Mouse (Mus musculus): Measurements from ENCODE around the gene Olfr394. TPM values are rescaled to one million over a fixed set of nuclear protein-coding genes. Genes with fewer than 3 reads are reported as not detected.
"Not testable (repeated sequence)": the region's sequence is repeated elsewhere in the genome, so short reads cannot be mapped to it uniquely, and the experiment has no call there.

Gene Olfr394
- not detected in 2 replicates for total RNA-seq (2014; rRNA removed)
- polyA plus RNA-seq (2015; fragmentation: Nextera tagmentation; extraction: Ambion mirVana): not detected in 2 replicates

DNA sequence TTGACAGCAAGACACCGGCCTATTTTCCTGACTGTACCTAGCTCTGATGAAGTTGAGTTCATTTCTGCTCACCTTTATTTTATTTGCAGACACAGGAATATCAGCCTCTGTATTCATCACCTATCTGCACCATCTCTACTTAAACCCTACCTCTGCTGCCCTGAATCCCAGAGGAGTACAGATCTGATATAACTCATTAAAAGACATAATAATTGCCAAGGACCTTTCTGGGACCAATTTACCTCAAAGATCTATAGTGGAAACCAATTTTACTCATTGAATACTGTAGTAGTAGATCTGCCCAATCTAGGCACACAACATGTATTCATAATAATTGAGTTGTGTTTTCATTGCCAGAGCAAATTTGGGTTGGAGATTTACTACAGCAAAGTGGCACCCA lies at the start of gene Olfr394:
Olfr394 (minus strand) TSS at position 101 of the 400 bp plus-strand sequence.
- no peaks in the 10 kb centered on the region for H3K4me1 ChIP-seq (ENCODE audit: insufficient read depth)
- H3K9me3 ChIP-seq (ENCODE audit: low read length): 0 out of 2 replicates have a peak, but pooled peaks cover 11% of the 10 kb centered on the region
- H3K4me2 ChIP-seq (ENCODE audit: low read depth): no peak within 1 kb of the TSS
- H3K9ac ChIP-seq: no peak within 1 kb of the TSS
- H3K4me3 ChIP-seq (ENCODE audit: low read depth, low read length): no peak within 1 kb of the TSS
- DNase-seq: no peak
- ATAC-seq: no peak
- 90% methylated on average over 1 of the region's 1 CpGs for WGBS
- H3K27ac ChIP-seq (ENCODE audit: low read depth, low read length): no peak within 1 kb of the TSS
- no peaks in the 10 kb centered on the region for H3K36me3 ChIP-seq (ENCODE audit: insufficient read depth)
- no peaks in the 10 kb centered on the region for H3K27me3 ChIP-seq (ENCODE audit: insufficient read depth, low read length)
- no peak for TF ChIP-seq CTCF (IDR thresholded peaks at IDR 0.05; ENCODE audit: low read depth)

DNA sequence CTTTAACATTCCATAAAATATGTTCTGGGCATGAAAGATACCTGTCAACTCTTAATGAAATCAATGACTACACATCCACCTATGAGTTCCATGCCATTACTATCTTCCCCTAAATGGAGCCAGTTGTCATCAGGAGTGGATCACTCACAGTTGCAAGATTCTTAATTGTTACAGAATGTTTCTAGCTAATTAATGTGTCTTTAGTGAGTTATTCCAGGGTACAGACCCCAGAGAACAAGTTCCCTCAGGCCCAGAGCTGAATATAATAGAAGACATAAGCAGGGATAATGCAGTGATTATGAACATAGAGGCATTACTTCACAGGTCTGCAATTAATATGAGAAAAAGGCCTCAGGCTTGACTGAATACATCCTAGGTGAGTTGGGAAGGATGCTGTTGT lies 45.8 kb upstream of the Olfr394 start, which contains the start of gene Olfr23:
Olfr23 (plus strand) TSS at position 301 of the 400 bp plus-strand sequence.
- no peaks in the 10 kb centered on the region for H3K27me3 ChIP-seq (ENCODE audit: insufficient read depth, low read length)
- no peak for ATAC-seq
- no peak for TF ChIP-seq CTCF (IDR thresholded peaks at IDR 0.05; ENCODE audit: low read depth)

DNA sequence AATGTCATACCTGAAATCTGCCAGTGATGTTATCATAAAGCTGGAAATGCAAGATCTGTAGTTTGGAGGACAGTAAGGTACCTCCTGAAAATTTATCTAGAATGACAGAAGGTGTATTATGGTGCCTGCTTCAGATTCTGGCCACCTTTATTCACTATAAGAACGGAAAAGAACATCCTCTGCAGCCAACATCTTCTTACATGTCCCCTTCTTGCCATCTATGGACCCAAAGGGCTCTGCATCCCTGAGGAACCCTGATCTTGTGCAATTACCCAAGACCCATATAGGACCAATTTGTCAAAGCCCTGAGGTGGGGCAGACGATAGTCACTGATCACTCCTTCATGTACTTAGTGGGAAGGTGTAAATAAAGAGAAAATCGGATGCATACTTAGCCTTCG lies 18.6 kb upstream of the Olfr394 start, which contains the start of gene Olfr395:
Olfr395 (minus strand) TSS at position 101 of the 400 bp plus-strand sequence.
- H3K4me2 ChIP-seq (ENCODE audit: low read depth); H3K4me3 ChIP-seq (ENCODE audit: low read depth, low read length); H3K4me1 ChIP-seq (ENCODE audit: insufficient read depth); DNase-seq; H3K27me3 ChIP-seq (ENCODE audit: insufficient read depth, low read length); H3K9ac ChIP-seq; H3K36me3 ChIP-seq (ENCODE audit: insufficient read depth); H3K27ac ChIP-seq (ENCODE audit: low read depth, low read length); ATAC-seq; H3K9me3 ChIP-seq (ENCODE audit: low read length): not testable (repeated sequence)
- 84% methylated on average over 4 of the region's 4 CpGs for WGBS

More for the DNA sequence above, 45.8 kb upstream of the Olfr394 start, which contains the start of gene Olfr23:
- no peak within 1 kb of the TSS for H3K4me2 ChIP-seq (ENCODE audit: low read depth)
- no peak within 1 kb of the TSS for H3K27ac ChIP-seq (ENCODE audit: low read depth, low read length)
- H3K36me3 ChIP-seq (ENCODE audit: insufficient read depth): no peaks in the 10 kb centered on the region
- H3K4me1 ChIP-seq (ENCODE audit: insufficient read depth): no peaks in the 10 kb centered on the region
- H3K4me3 ChIP-seq (ENCODE audit: low read depth, low read length): no peak within 1 kb of the TSS
- no peak within 1 kb of the TSS for H3K9ac ChIP-seq
- DNase-seq: no peak
- 0 out of 2 replicates have a peak, but pooled peaks cover 3% of the 10 kb centered on the region for H3K9me3 ChIP-seq (ENCODE audit: low read length)

DNA sequence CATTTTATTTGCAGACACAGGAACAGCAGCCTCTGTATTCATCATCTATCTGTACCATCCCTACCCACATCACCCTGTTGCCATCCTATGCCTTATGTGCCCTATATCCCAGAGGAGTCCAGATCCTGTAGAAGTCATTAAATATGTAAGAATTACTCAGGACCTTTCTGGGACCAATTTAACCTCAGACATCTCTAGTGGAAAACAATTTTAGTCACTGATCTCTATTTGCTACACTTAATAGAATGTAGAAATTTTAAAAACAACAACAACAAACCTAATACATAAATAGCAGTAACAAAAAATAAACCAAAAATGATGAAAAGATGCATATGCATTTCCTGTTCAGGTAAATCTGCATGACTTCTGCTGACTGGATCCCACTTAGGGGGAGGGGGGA lies 39.2 kb downstream of the Olfr394 start, which contains the start of gene Olfr393:
Olfr393 (minus strand) TSS at position 101 of the 400 bp plus-strand sequence.
- no peak for TF ChIP-seq CTCF (IDR thresholded peaks at IDR 0.05; ENCODE audit: low read depth)
- no peak within 1 kb of the TSS for H3K9ac ChIP-seq

More for the DNA sequence above, 39.2 kb downstream of the Olfr394 start, which contains the start of gene Olfr393:
- H3K4me1 ChIP-seq (ENCODE audit: insufficient read depth): no peaks in the 10 kb centered on the region
- H3K9me3 ChIP-seq (ENCODE audit: low read length): peaks cover 3% of the 10 kb centered on the region; the same call in 1 of the 2 replicates
- DNase-seq (no peak), ATAC-seq (no peak)
- no peak within 1 kb of the TSS for H3K4me3 ChIP-seq (ENCODE audit: low read depth, low read length)
- H3K4me2 ChIP-seq (ENCODE audit: low read depth): no peak within 1 kb of the TSS
- no peaks in the 10 kb centered on the region for H3K27me3 ChIP-seq (ENCODE audit: insufficient read depth, low read length)
- no peaks in the 10 kb centered on the region for H3K36me3 ChIP-seq (ENCODE audit: insufficient read depth)
- H3K27ac ChIP-seq (ENCODE audit: low read depth, low read length): no peak within 1 kb of the TSS

Other genes with a start within 250 kb of the Olfr394 start
- not detected in 2 replicates for gene Zfp735, start 202.0 kb downstream of the Olfr394 start, total RNA-seq (2014; rRNA removed)
- not detected in 2 replicates for gene Zfp735, start 202.0 kb downstream of the Olfr394 start, polyA plus RNA-seq (2015; fragmentation: Nextera tagmentation; extraction: Ambion mirVana)
- gene Olfr389, start 110.1 kb downstream of the Olfr394 start, total RNA-seq (2014; rRNA removed): not detected in 2 replicates
- gene Olfr389, start 110.1 kb downstream of the Olfr394 start, polyA plus RNA-seq (2015; fragmentation: Nextera tagmentation; extraction: Ambion mirVana): not detected in 2 replicates
- gene Olfr390, start 107.8 kb downstream of the Olfr394 start, total RNA-seq (2014; rRNA removed): not detected in 2 replicates
- gene Olfr390, start 107.8 kb downstream of the Olfr394 start, polyA plus RNA-seq (2015; fragmentation: Nextera tagmentation; extraction: Ambion mirVana): not detected in 2 replicates
- gene Olfr391-ps, start 87.7 kb downstream of the Olfr394 start, total RNA-seq (2014; rRNA removed): not detected in 2 replicates
- not detected in 2 replicates for gene Olfr391-ps, start 87.7 kb downstream of the Olfr394 start, polyA plus RNA-seq (2015; fragmentation: Nextera tagmentation; extraction: Ambion mirVana)
- not detected in 2 replicates for gene Olfr392, start 73.7 kb downstream of the Olfr394 start, total RNA-seq (2014; rRNA removed)
- gene Olfr392, start 73.7 kb downstream of the Olfr394 start, polyA plus RNA-seq (2015; fragmentation: Nextera tagmentation; extraction: Ambion mirVana): not detected in 2 replicates
- gene Olfr393, start 39.3 kb downstream of the Olfr394 start, total RNA-seq (2014; rRNA removed): not detected in 2 replicates
- gene Olfr393, start 39.3 kb downstream of the Olfr394 start, polyA plus RNA-seq (2015; fragmentation: Nextera tagmentation; extraction: Ambion mirVana): not detected in 2 replicates
- not detected in 2 replicates for gene Olfr395, start 18.5 kb upstream of the Olfr394 start, total RNA-seq (2014; rRNA removed)
- gene Olfr395, start 18.5 kb upstream of the Olfr394 start, polyA plus RNA-seq (2015; fragmentation: Nextera tagmentation; extraction: Ambion mirVana): not detected in 2 replicates
- not detected in 2 replicates for gene Olfr23, start 45.9 kb upstream of the Olfr394 start, total RNA-seq (2014; rRNA removed)
- not detected in 2 replicates for gene Olfr23, start 45.9 kb upstream of the Olfr394 start, polyA plus RNA-seq (2015; fragmentation: Nextera tagmentation; extraction: Ambion mirVana)
- gene Olfr397, start 70.0 kb upstream of the Olfr394 start, total RNA-seq (2014; rRNA removed): not detected in 2 replicates
- gene Olfr397, start 70.0 kb upstream of the Olfr394 start, polyA plus RNA-seq (2015; fragmentation: Nextera tagmentation; extraction: Ambion mirVana): not detected in 2 replicates
- gene Olfr398, start 99.6 kb upstream of the Olfr394 start, total RNA-seq (2014; rRNA removed): not detected in 2 replicates
- not detected in 2 replicates for gene Olfr398, start 99.6 kb upstream of the Olfr394 start, polyA plus RNA-seq (2015; fragmentation: Nextera tagmentation; extraction: Ambion mirVana)
- not detected in 2 replicates for gene Olfr139, start 165.8 kb upstream of the Olfr394 start, total RNA-seq (2014; rRNA removed)
- gene Olfr139, start 165.8 kb upstream of the Olfr394 start, polyA plus RNA-seq (2015; fragmentation: Nextera tagmentation; extraction: Ambion mirVana): not detected in 2 replicates
- not detected in 2 replicates for gene Olfr399, start 165.8 kb upstream of the Olfr394 start, total RNA-seq (2014; rRNA removed)
- gene Olfr399, start 165.8 kb upstream of the Olfr394 start, polyA plus RNA-seq (2015; fragmentation: Nextera tagmentation; extraction: Ambion mirVana): not detected in 2 replicates
- not detected in 2 replicates for gene Zfp616, start 179.2 kb upstream of the Olfr394 start, total RNA-seq (2014; rRNA removed)
- gene Zfp616, start 179.2 kb upstream of the Olfr394 start, polyA plus RNA-seq (2015; fragmentation: Nextera tagmentation; extraction: Ambion mirVana): not detected in 2 replicates
- not detected in 2 replicates for gene Olfr401, start 222.9 kb upstream of the Olfr394 start, total RNA-seq (2014; rRNA removed)
- not detected in 2 replicates for gene Olfr401, start 222.9 kb upstream of the Olfr394 start, polyA plus RNA-seq (2015; fragmentation: Nextera tagmentation; extraction: Ambion mirVana)